ENCODE assay signal across 21 mouse cellular contexts in genomic region chr6:57763054-57763453, GRCm38 (mm10).
A peak's percentile ranks its signal among the peaks of the same experiment; 100 is the strongest.
DNase-seq lines count a peak whose midpoint lies in the region; ATAC-seq and TF ChIP-seq lines count a peak whose summit lies in the region.
"Had no signal": no experiment of that assay in that cellular context is flagged by ENCODE, and none has a peak within 500 bp of the region (broad histone marks: within the 10 kb centered on the region; RNA-seq: fewer than 3 reads in every experiment).

No protein-coding gene starts in this region.

- no peak for TF ChIP-seq CTCF in G1E (IDR thresholded peaks at IDR 0.05; ENCODE audit: low read depth, low read length)

- ATAC-seq in liver, embryonic 13.5 days (ENCODE audit: low read depth): no peak
- ATAC-seq in G1E (ENCODE audit: extremely low read depth, insufficient number of reproducible peaks, low FRiP score, poor library complexity, severe bottlenecking): peak; percentile 62
- ATAC-seq in liver, embryonic 15.5 days (ENCODE audit: insufficient read depth): no peak
- ATAC-seq in forebrain, embryonic 15.5 days (replicated peaks): no peak
- ATAC-seq: forebrain, embryonic 13.5 days; forebrain, postnatal 0 days had no signal

- H3K9me3 ChIP-seq in liver, embryonic 13.5 days (replicated peaks): no peaks in the 10 kb centered on the region
- H3K9me3 ChIP-seq in G1E (replicated peaks): no peaks in the 10 kb centered on the region
- H3K9me3 ChIP-seq in liver, embryonic 15.5 days (replicated peaks): no peaks in the 10 kb centered on the region
- no peaks in the 10 kb centered on the region for H3K9me3 ChIP-seq in forebrain, embryonic 15.5 days
- H3K9me3 ChIP-seq: forebrain, embryonic 10.5 days; forebrain, embryonic 13.5 days; hindbrain, embryonic 12.5 days; hindbrain, embryonic 15.5 days had no signal

- no peak overlapping the region for H3K4me3 ChIP-seq in liver, embryonic 13.5 days (replicated peaks)
- no peak overlapping the region for H3K4me3 ChIP-seq in G1E (ENCODE audit: low read depth, low read length)
- H3K4me3 ChIP-seq in liver, embryonic 15.5 days (replicated peaks): no peak overlapping the region
- no peak overlapping the region for H3K4me3 ChIP-seq in forebrain, embryonic 15.5 days
- H3K4me3 ChIP-seq: forebrain, embryonic 10.5 days; forebrain, embryonic 13.5 days; gastrocnemius, adult 2 months; hindbrain, embryonic 12.5 days; hindbrain, embryonic 15.5 days had no signal

- H3K27ac ChIP-seq in liver, embryonic 13.5 days: peak overlapping the region; percentile 66
- peak overlapping the region; percentile 64 for H3K27ac ChIP-seq in liver, embryonic 15.5 days (replicated peaks)
- no peak overlapping the region for H3K27ac ChIP-seq in forebrain, embryonic 15.5 days (replicated peaks)
- H3K27ac ChIP-seq: forebrain, embryonic 10.5 days; forebrain, embryonic 13.5 days; gastrocnemius, adult 2 months; hindbrain, embryonic 12.5 days; hindbrain, embryonic 15.5 days had no signal

- no peak overlapping the region for H3K4me2 ChIP-seq in liver, embryonic 13.5 days
- no peak overlapping the region for H3K4me2 ChIP-seq in liver, embryonic 15.5 days
- H3K4me2 ChIP-seq in forebrain, embryonic 15.5 days (replicated peaks): no peak overlapping the region
- H3K4me2 ChIP-seq: forebrain, embryonic 13.5 days; heart, embryonic 11.5 days; hindbrain, embryonic 12.5 days; hindbrain, embryonic 15.5 days had no signal

- no peaks in the 10 kb centered on the region for H3K27me3 ChIP-seq in liver, embryonic 13.5 days
- H3K27me3 ChIP-seq in G1E (ENCODE audit: insufficient read depth, low read length): no peaks in the 10 kb centered on the region
- no peaks in the 10 kb centered on the region for H3K27me3 ChIP-seq in liver, embryonic 15.5 days
- H3K27me3 ChIP-seq in forebrain, embryonic 15.5 days: no peaks in the 10 kb centered on the region
- H3K27me3 ChIP-seq: forebrain, embryonic 13.5 days; hindbrain, embryonic 12.5 days; hindbrain, embryonic 15.5 days had no signal

- peaks cover 42% of the 10 kb centered on the region for H3K36me3 ChIP-seq in liver, embryonic 13.5 days
- peaks cover 29% of the 10 kb centered on the region for H3K36me3 ChIP-seq in G1E (replicated peaks)
- peaks cover 41% of the 10 kb centered on the region for H3K36me3 ChIP-seq in liver, embryonic 15.5 days (replicated peaks)
- peaks cover 9% of the 10 kb centered on the region for H3K36me3 ChIP-seq in forebrain, embryonic 15.5 days

- H3K9ac ChIP-seq in liver, embryonic 13.5 days: 0 out of 2 replicates have a peak overlapping the region, but pooled peaks have one; percentile 14
- no peak overlapping the region for H3K9ac ChIP-seq in liver, embryonic 15.5 days
- no peak overlapping the region for H3K9ac ChIP-seq in forebrain, embryonic 15.5 days (replicated peaks)
- H3K9ac ChIP-seq: forebrain, embryonic 13.5 days; forebrain, postnatal 0 days; hindbrain, embryonic 12.5 days; hindbrain, embryonic 15.5 days had no signal

- H3K4me1 ChIP-seq in liver, embryonic 13.5 days (replicated peaks): peaks cover 77% of the 10 kb centered on the region
- H3K4me1 ChIP-seq in G1E (ENCODE audit: insufficient read depth, low read depth, low read length): peaks cover 54% of the 10 kb centered on the region
- H3K4me1 ChIP-seq in liver, embryonic 15.5 days (replicated peaks): peaks cover 59% of the 10 kb centered on the region
- H3K4me1 ChIP-seq in forebrain, embryonic 15.5 days: no peaks in the 10 kb centered on the region
- H3K4me1 ChIP-seq: forebrain, embryonic 10.5 days; hindbrain, embryonic 12.5 days; hindbrain, embryonic 15.5 days had no signal

- no peak for DNase-seq in liver, embryonic 13.5 days
- DNase-seq in liver (no peak), G1E (ENCODE audit: low spot score) (no peak)
- no peak for DNase-seq in cerebellum, postnatal 14 days
- DNase-seq in embryo, embryonic 11 days: no peak
- DNase-seq: adrenal gland, adult 2 months; adrenal gland, postnatal 14 days; cerebellum, adult 11 months; cerebellum, adult 2 months; cerebellum, adult 9-11 months; cerebellum, postnatal 36 days; forebrain, postnatal 0 days; gastrocnemius, adult 2 months; gastrocnemius, postnatal 14 days had no signal
